Mouse (Mus musculus) brain, embryonic 14.5 days (tissue): Measurements from ENCODE around the gene Anks1b.

Experiments
- CTCF ChIP-seq: fragments of 200-500 bp; IDR thresholded peaks from 2 replicates; pipeline ENCODE4 v1.5.1; 2012; ENCODE audit warnings: inconsistent platforms, mild to moderate bottlenecking, moderate library complexity, borderline replicate concordance; ENCODE audit not compliant: insufficient read depth, insufficient read length; ENCODE audit errors: extremely low read depth
- POLR2A ChIP-seq: fragments of 200-500 bp; IDR thresholded peaks from 2 replicates; pipeline ENCODE4 v1.6.1; 2012; ENCODE audit warnings: mild to moderate bottlenecking, inconsistent platforms, borderline replicate concordance; ENCODE audit not compliant: poor library complexity, insufficient read depth, insufficient read length, severe bottlenecking; ENCODE audit errors: extremely low read depth

- TF ChIP-seq POLR2A (no peak), CTCF (no peak)
Measured at GRCm38 (mm10) chr10:89946636-89947349, 73.5 kb downstream of the Anks1b start.
